Mouse (Mus musculus): ENCODE results near the gene Ldlrad3. TPM values are rescaled to one million over a fixed set of nuclear protein-coding genes. Genes with fewer than 3 reads are reported as not detected.

Gene Ldlrad3
- 13.5 and 15.0 TPM in 2 replicates for polyA plus RNA-seq (2015; fragmentation: Nextera tagmentation; extraction: Ambion mirVana)

- Histone ChIP-seq H3K27me3 (ENCODE audit: control insufficient read depth, insufficient read depth, low read length) (no peaks in the 10 kb centered on the region), H3K4me1 (ENCODE audit: control insufficient read depth, insufficient read depth, low read length) (peaks cover 13% of the 10 kb centered on the region), H3K4me3 (ENCODE audit: low read length) (peak within 1 kb of the TSS; percentile 89), H3K36me3 (ENCODE audit: control insufficient read depth, insufficient read depth) (no peaks in the 10 kb centered on the region), H3K4me2 (ENCODE audit: low read depth, low read length) (peak within 1 kb of the TSS; percentile 96), H3K27ac (ENCODE audit: low read length) (peak within 1 kb of the TSS; percentile 73), H3K9me3 (replicated peaks; ENCODE audit: control insufficient read depth, low read length) (peaks cover 3% of the 10 kb centered on the region; the same call in 1 of the 2 replicates), H3K9ac (ENCODE audit: low read length) (peak within 1 kb of the TSS; percentile 88)
- ATAC-seq (replicated peaks; ENCODE audit: extremely low read depth, insufficient read depth, low FRiP score), result peak; percentile 96
- under 1% methylated on average over 74 of the region's 77 CpGs for WGBS
Observed at GRCm38 (mm10) chr2:102185951-102186561, at the start of gene Ldlrad3. Gene Ldlrad3, minus strand, starts transcription at chr2:102186385.

DNA sequence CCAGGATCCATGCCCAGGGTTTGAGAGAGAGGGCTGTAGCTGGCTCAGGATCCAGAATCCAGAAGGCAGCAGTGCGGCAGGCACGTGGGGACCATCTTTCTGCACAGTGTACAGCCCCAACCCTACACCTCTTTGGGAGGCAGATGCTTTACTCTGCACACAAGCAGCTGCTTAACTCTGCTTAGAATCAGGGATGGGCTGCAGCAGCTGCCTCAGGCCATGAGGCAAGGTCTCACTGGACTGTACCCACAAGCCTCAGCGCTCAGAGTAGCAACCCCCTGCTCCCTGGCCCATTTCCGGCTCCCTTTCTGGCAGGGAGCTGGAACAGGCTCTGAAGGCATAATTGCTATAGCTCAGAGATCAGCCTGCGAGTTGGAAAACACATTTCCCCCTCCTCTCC lies 45.3 kb upstream of the Ldlrad3 start:
- 56% methylated on average over 5 of the region's 5 CpGs for WGBS
- Histone ChIP-seq H3K27ac (ENCODE audit: low read length) (no peak overlapping the region), H3K9ac (ENCODE audit: low read length) (no peak overlapping the region), H3K9me3 (replicated peaks; ENCODE audit: control insufficient read depth, low read length) (0 out of 2 replicates have a peak, but pooled peaks cover 3% of the 10 kb centered on the region), H3K4me2 (ENCODE audit: low read depth, low read length) (no peak overlapping the region), H3K36me3 (ENCODE audit: control insufficient read depth, insufficient read depth) (no peaks in the 10 kb centered on the region), H3K4me1 (ENCODE audit: control insufficient read depth, insufficient read depth, low read length) (no peaks in the 10 kb centered on the region), H3K27me3 (ENCODE audit: control insufficient read depth, insufficient read depth, low read length) (no peaks in the 10 kb centered on the region), H3K4me3 (ENCODE audit: low read length) (no peak overlapping the region)
- ATAC-seq (replicated peaks; ENCODE audit: extremely low read depth, insufficient read depth, low FRiP score), result no peak

GRCm38 (mm10) chr2:102229126-102229525 lies 42.9 kb upstream of the Ldlrad3 start:
- no peaks in the 10 kb centered on the region for H3K27me3 ChIP-seq (ENCODE audit: control insufficient read depth, insufficient read depth, low read length)
- no peak for ATAC-seq (replicated peaks; ENCODE audit: extremely low read depth, insufficient read depth, low FRiP score)

DNA sequence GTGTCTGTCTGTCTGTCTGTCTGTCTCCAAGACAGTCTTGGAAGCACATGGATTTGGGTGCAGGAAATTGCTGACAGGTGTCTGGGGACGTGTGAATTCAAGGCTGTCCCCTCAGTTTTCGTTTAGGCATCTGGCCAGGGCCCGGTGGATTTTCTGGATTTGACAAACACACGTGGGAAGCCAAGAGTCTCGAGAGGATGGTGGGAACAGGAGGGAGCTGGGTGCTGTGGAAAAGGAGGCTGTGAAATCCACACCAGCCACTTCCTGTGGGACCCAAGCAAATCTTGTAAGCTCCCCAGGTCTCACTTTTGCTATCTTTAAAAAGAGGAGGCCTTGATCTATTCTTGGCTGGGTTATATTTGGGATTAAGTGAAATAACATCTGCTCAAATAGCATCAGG lies 42.1 kb upstream of the Ldlrad3 start:
- H3K36me3 ChIP-seq (ENCODE audit: control insufficient read depth, insufficient read depth), result no peaks in the 10 kb centered on the region
- no peaks in the 10 kb centered on the region for H3K4me1 ChIP-seq (ENCODE audit: control insufficient read depth, insufficient read depth, low read length)
- no peak for ATAC-seq (replicated peaks; ENCODE audit: extremely low read depth, insufficient read depth, low FRiP score)
- H3K4me2 ChIP-seq (ENCODE audit: low read depth, low read length), result no peak overlapping the region
- H3K27ac ChIP-seq (ENCODE audit: low read length), result no peak overlapping the region
- no peak overlapping the region for H3K4me3 ChIP-seq (ENCODE audit: low read length)
- WGBS, result 56% methylated on average over 5 of the region's 5 CpGs
- 0 out of 2 replicates have a peak, but pooled peaks cover 3% of the 10 kb centered on the region for H3K9me3 ChIP-seq (replicated peaks; ENCODE audit: control insufficient read depth, low read length)
- H3K27me3 ChIP-seq (ENCODE audit: control insufficient read depth, insufficient read depth, low read length), result no peaks in the 10 kb centered on the region
- no peak overlapping the region for H3K9ac ChIP-seq (ENCODE audit: low read length)

More at GRCm38 (mm10) chr2:102229126-102229525, 42.9 kb upstream of the Ldlrad3 start:
- H3K4me2 ChIP-seq (ENCODE audit: low read depth, low read length), result no peak overlapping the region
- no peak overlapping the region for H3K9ac ChIP-seq (ENCODE audit: low read length)
- no peak overlapping the region for H3K27ac ChIP-seq (ENCODE audit: low read length)
- no peak overlapping the region for H3K4me3 ChIP-seq (ENCODE audit: low read length)
- no peaks in the 10 kb centered on the region for H3K36me3 ChIP-seq (ENCODE audit: control insufficient read depth, insufficient read depth)
- 93% methylated on average over 2 of the region's 2 CpGs for WGBS
- 0 out of 2 replicates have a peak, but pooled peaks cover 3% of the 10 kb centered on the region for H3K9me3 ChIP-seq (replicated peaks; ENCODE audit: control insufficient read depth, low read length)
- H3K4me1 ChIP-seq (ENCODE audit: control insufficient read depth, insufficient read depth, low read length), result no peaks in the 10 kb centered on the region

DNA sequence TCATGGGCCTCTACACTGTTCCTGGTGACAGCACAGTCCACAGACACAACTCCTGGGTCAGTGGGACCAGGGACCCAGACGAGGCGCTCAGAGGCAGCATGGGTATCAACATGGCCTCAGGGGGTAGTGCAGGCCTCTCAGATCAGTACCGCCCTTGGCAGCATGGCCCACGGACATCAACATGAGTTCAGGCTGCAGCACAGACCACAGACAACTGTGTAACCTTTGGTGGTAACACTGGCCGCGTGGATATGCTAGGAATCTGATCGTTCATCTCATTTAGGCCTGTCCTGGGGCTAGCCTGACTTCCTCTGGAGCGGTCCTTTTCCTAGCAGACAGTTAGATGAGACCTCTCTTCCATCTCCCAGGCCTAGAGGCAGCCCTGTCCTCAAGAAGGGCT lies 41.7 kb upstream of the Ldlrad3 start:
- no peak overlapping the region for H3K4me2 ChIP-seq (ENCODE audit: low read depth, low read length)
- no peak for ATAC-seq (replicated peaks; ENCODE audit: extremely low read depth, insufficient read depth, low FRiP score)
- no peaks in the 10 kb centered on the region for H3K36me3 ChIP-seq (ENCODE audit: control insufficient read depth, insufficient read depth)
- H3K4me3 ChIP-seq (ENCODE audit: low read length), result no peak overlapping the region
- no peaks in the 10 kb centered on the region for H3K4me1 ChIP-seq (ENCODE audit: control insufficient read depth, insufficient read depth, low read length)
- H3K9ac ChIP-seq (ENCODE audit: low read length), result no peak overlapping the region
- WGBS, result 86% methylated on average over 8 of the region's 8 CpGs
- no peaks in the 10 kb centered on the region for H3K27me3 ChIP-seq (ENCODE audit: control insufficient read depth, insufficient read depth, low read length)
- H3K27ac ChIP-seq (ENCODE audit: low read length), result no peak overlapping the region
- H3K9me3 ChIP-seq (replicated peaks; ENCODE audit: control insufficient read depth, low read length), result 0 out of 2 replicates have a peak, but pooled peaks cover 3% of the 10 kb centered on the region

DNA sequence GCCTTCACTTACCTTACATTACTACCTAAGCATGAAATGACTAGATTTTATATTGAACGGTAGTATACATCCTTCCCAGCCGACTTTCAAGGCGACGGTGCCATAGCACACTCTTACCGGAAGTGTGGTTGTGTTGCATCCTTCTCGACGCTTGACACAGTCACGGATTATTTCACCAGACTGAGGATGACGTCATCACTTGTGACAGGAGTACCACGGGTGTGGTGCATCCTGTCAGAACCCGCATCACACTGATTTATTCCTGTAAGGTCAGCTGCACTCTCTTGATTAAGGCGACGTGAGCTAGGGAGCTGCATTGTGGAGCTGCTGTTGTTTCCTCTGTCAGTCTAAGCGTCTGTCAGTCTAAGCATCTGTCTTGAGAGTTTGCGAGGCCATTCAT lies 40.1 kb upstream of the Ldlrad3 start:
- H3K27me3 ChIP-seq (ENCODE audit: control insufficient read depth, insufficient read depth, low read length), result no peaks in the 10 kb centered on the region
- no peak overlapping the region for H3K27ac ChIP-seq (ENCODE audit: low read length)
- H3K4me3 ChIP-seq (ENCODE audit: low read length), result no peak overlapping the region
- H3K9me3 ChIP-seq (replicated peaks; ENCODE audit: control insufficient read depth, low read length), result peaks cover 4% of the 10 kb centered on the region; the same call in 1 of the 2 replicates
- no peak overlapping the region for H3K9ac ChIP-seq (ENCODE audit: low read length)
- H3K36me3 ChIP-seq (ENCODE audit: control insufficient read depth, insufficient read depth), result no peaks in the 10 kb centered on the region
- no peak overlapping the region for H3K4me2 ChIP-seq (ENCODE audit: low read depth, low read length)
- 69% methylated on average over 15 of the region's 15 CpGs for WGBS
- ATAC-seq (replicated peaks; ENCODE audit: extremely low read depth, insufficient read depth, low FRiP score), result no peak
- H3K4me1 ChIP-seq (ENCODE audit: control insufficient read depth, insufficient read depth, low read length), result no peaks in the 10 kb centered on the region

DNA sequence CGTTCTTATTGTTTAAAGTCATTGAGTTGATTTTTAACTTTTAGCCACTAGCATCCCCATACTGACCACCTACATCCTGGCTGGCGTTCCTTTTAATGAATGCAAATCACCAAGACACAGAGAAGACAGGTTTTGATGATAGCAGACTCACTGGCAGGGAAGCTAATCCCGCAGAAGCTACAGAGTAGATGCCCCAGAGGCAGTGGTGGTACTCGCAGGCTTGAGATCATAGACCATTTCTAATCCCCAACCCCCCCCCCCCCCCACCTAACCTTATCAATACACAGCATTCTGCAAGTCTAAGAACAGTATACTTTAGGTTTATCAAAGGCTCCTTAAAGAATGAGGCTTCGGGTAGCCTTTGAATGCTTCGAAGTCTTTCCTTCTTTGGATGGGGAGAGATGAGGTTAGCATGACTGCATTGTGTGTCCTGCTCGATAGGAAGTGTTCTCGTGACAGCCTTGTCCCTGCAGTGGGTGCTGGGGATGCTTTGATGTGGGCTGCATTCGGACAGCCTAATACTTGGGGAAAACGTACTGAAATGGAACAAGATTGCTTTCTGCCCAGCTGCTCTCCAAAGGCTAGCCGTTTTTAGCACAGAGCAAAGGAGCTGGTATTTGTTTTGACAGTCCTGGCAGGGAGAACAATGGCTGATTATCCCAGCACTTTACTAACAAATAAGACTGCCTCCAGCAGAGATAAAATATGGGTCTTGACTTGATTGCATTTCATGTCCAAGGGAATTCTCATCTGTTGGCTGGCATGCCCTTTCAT lies 37.4 kb upstream of the Ldlrad3 start:
- H3K4me3 ChIP-seq (ENCODE audit: low read length), result no peak overlapping the region
- no peak overlapping the region for H3K4me2 ChIP-seq (ENCODE audit: low read depth, low read length)
- H3K27ac ChIP-seq (ENCODE audit: low read length), result no peak overlapping the region
- H3K9me3 ChIP-seq (replicated peaks; ENCODE audit: control insufficient read depth, low read length), result peaks cover 3% of the 10 kb centered on the region; the same call in 1 of the 2 replicates
- ATAC-seq (replicated peaks; ENCODE audit: extremely low read depth, insufficient read depth, low FRiP score), result no peak
- no peaks in the 10 kb centered on the region for H3K36me3 ChIP-seq (ENCODE audit: control insufficient read depth, insufficient read depth)
- no peak overlapping the region for H3K9ac ChIP-seq (ENCODE audit: low read length)
- no peaks in the 10 kb centered on the region for H3K27me3 ChIP-seq (ENCODE audit: control insufficient read depth, insufficient read depth, low read length)
- H3K4me1 ChIP-seq (ENCODE audit: control insufficient read depth, insufficient read depth, low read length), result no peaks in the 10 kb centered on the region
- WGBS, result 22% methylated on average over 11 of the region's 11 CpGs

DNA sequence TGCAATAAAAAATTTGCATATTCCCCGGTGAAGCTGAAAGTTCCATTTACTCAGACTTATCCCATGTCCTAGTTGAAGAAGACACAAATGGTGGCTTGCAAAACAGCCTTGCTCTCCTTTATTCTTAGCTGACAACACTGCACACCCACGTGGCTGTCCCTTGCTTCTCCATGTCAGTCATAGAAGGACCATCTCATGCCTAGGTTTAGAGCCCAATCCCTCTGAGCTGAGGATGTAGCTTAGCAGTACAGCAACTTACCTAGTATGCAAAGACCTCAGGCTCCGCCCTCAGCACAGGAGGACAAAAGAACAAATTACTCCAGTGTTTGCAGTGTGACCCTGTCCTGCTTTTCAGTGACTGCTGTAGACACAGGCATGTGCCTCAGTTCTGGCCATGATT lies 36.6 kb upstream of the Ldlrad3 start:
- Histone ChIP-seq H3K4me1 (ENCODE audit: control insufficient read depth, insufficient read depth, low read length) (no peaks in the 10 kb centered on the region), H3K4me2 (ENCODE audit: low read depth, low read length) (no peak overlapping the region), H3K9me3 (replicated peaks; ENCODE audit: control insufficient read depth, low read length) (peaks cover 3% of the 10 kb centered on the region; the same call in 1 of the 2 replicates), H3K27me3 (ENCODE audit: control insufficient read depth, insufficient read depth, low read length) (no peaks in the 10 kb centered on the region), H3K27ac (ENCODE audit: low read length) (no peak overlapping the region), H3K36me3 (ENCODE audit: control insufficient read depth, insufficient read depth) (no peaks in the 10 kb centered on the region), H3K9ac (ENCODE audit: low read length) (no peak overlapping the region), H3K4me3 (ENCODE audit: low read length) (no peak overlapping the region)
- 72% methylated on average over 3 of the region's 3 CpGs for WGBS
- no peak for ATAC-seq (replicated peaks; ENCODE audit: extremely low read depth, insufficient read depth, low FRiP score)

GRCm38 (mm10) chr2:102216817-102217216 lies 30.6 kb upstream of the Ldlrad3 start:
- no peak for ATAC-seq (replicated peaks; ENCODE audit: extremely low read depth, insufficient read depth, low FRiP score)
- Histone ChIP-seq H3K4me2 (ENCODE audit: low read depth, low read length) (no peak overlapping the region), H3K4me3 (ENCODE audit: low read length) (no peak overlapping the region), H3K27me3 (ENCODE audit: control insufficient read depth, insufficient read depth, low read length) (no peaks in the 10 kb centered on the region), H3K36me3 (ENCODE audit: control insufficient read depth, insufficient read depth) (no peaks in the 10 kb centered on the region), H3K27ac (ENCODE audit: low read length) (no peak overlapping the region), H3K9ac (ENCODE audit: low read length) (no peak overlapping the region), H3K9me3 (replicated peaks; ENCODE audit: control insufficient read depth, low read length) (peaks cover 3% of the 10 kb centered on the region; the same call in 1 of the 2 replicates), H3K4me1 (ENCODE audit: control insufficient read depth, insufficient read depth, low read length) (no peaks in the 10 kb centered on the region)
- 87% methylated on average over 1 of the region's 1 CpGs for WGBS

Measured in heart, embryonic 16.5 days (tissue).